Mouse (Mus musculus) liver, embryonic 16.5 days (tissue): ENCODE measurements around the gene Id3. TPM values are rescaled to one million over a fixed set of nuclear protein-coding genes. Genes with fewer than 3 reads are reported as not detected.

Experiments used
- ATAC-seq: fragments of 200-750 bp; cut with Nextera tagmentation; 2 replicates; pipeline ENCODE4 v1.8.0; 2017; ENCODE audit warnings: low read depth, mild to moderate bottlenecking, moderate number of reproducible peaks, moderate library complexity
- H3K27ac ChIP-seq: fragments of 300-500 bp; sonication (generic); 2 replicates; pipeline ENCODE4 v1.5.1; 2014; ENCODE audit warnings: mild to moderate bottlenecking, low read length
- H3K27me3 ChIP-seq: fragments of 300-500 bp; sonication (generic); 2 replicates; pipeline ENCODE4 v1.6.1; 2014; ENCODE audit warnings: low read depth, low read length, mixed read lengths; ENCODE audit not compliant: control insufficient read depth, insufficient read depth
- H3K36me3 ChIP-seq: fragments of 300-500 bp; sonication (generic); 2 replicates; pipeline ENCODE4 v1.6.1; 2014; ENCODE audit warnings: mild to moderate bottlenecking; ENCODE audit not compliant: control insufficient read depth, insufficient read depth
- H3K4me1 ChIP-seq: fragments of 300-500 bp; sonication (generic); 2 replicates; pipeline ENCODE4 v1.6.1; 2014; ENCODE audit warnings: low read depth, low read length, mixed read lengths; ENCODE audit not compliant: control insufficient read depth
- H3K4me2 ChIP-seq: fragments of 300-500 bp; sonication (generic); 2 replicates; pipeline ENCODE4 v1.6.1; 2014; ENCODE audit warnings: low read depth, low read length, mixed read lengths
- H3K4me3 ChIP-seq: fragments of 300-500 bp; sonication (generic); 2 replicates; pipeline ENCODE4 v1.5.1; 2014; ENCODE audit warnings: low read depth, mild to moderate bottlenecking, low read length
- H3K9ac ChIP-seq: fragments of 300-500 bp; sonication (generic); 2 replicates; pipeline ENCODE4 v1.6.1; 2014; ENCODE audit warnings: low read depth, low read length
- H3K9me3 ChIP-seq: fragments of 300-500 bp; sonication (generic); replicated peaks from 2 replicates; pipeline ENCODE4 v1.6.1; 2016; ENCODE audit warnings: low read length; ENCODE audit not compliant: control insufficient read depth
- WGBS: fragments of 180-500 bp; shearing (Covaris S2); extraction: QIAGEN DNeasy Blood & Tissue Kit; methylation state at CpG from one replicate; pipeline ENCODE4 v1.1.7; 2014; ENCODE audit not compliant: insufficient replicate concordance; 5-methylcytosine and 5-hydroxymethylcytosine counted together
- polyA plus RNA-seq: library from polyadenylated mRNA; unstranded; fragments of >200 nt; fragmentation: Nextera tagmentation; extraction: Ambion mirVana; gene quantifications from 2 replicates; pipeline ENCODE4 v1.2.1, GENCODE M21; 2015

Id3 gene
- polyA plus RNA-seq, 1 experiment from 2014 or later = 40.6 TPM

DNA sequence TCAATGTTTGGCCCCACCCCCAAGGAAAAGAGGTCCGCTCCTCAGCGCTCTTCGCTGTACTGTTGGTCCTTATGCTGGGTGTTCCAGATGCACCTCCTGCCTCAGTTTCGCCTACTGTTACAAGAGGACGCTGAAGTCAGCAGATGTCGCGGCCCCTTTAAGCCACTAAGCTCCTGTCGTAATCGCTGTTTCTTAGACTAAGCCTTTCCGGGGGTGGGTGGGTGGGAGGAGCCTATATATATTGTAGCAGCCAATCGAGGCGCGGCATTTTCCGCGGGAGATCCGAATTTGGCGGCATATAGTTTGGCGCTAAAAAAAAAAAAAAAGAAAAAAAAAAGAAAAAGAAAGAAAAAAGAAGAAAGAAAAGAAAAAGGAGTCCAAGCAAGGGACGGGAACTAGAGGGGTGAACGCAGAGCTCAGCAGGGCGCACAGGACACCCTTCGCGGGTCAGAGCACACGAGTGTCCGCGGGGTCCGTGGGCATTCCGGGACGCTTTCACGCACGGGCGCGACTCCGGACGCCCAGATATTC lies 28.8 kb downstream of the Id3 start, which contains the start of gene E2f2:
TSS of gene E2f2 (plus strand) at position 384 of the 531 bp plus-strand sequence.
- WGBS = under 1% methylated on average over 35 of the region's 35 CpGs
- H3K9ac ChIP-seq = peak within 1 kb of the TSS; percentile 99
- H3K27ac ChIP-seq = peak within 1 kb of the TSS; percentile 99
- H3K4me3 ChIP-seq = peak within 1 kb of the TSS; percentile 92
- peak; percentile 53 for ATAC-seq
- no peaks in the 10 kb centered on the region for H3K9me3 ChIP-seq
- H3K27me3 ChIP-seq = no peaks in the 10 kb centered on the region
- H3K4me1 ChIP-seq = peaks cover 42% of the 10 kb centered on the region
- peak within 1 kb of the TSS; percentile 85 for H3K4me2 ChIP-seq
- peaks cover 13% of the 10 kb centered on the region for H3K36me3 ChIP-seq

DNA sequence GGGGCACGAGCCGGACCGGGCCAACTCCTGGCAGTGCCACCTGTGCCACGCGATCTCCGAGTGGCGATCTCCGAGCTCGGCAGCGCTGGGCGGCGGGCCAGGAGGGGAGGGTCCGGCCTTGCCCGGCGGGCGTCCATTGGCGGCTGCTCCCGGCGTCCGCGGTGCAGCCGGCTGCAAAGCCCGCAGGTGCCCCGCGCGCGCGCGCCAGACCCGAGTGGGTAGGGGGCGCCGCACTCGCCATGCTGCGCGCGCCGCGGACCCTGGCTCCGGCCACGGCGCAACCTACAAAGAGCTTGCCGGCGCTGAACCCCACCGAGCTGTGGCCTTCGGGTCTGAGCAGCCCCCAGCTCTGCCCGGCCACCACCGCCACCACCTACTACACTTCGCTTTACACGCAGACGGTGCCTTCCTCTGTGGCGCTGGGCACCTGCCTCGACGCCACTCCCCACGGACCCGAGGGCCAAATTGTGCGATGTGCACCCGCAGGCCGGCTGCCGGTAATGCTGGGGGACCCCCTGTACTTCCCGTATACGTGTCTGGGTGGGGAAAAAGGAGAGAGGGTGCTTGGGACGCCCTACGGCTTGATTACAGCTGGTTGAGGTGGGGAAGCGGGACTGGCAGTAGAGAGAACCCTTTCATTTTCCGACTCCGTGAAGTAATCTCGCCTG lies 29.4 kb downstream of the Id3 start:
- Histone ChIP-seq H3K4me2 (peak overlapping the region; percentile 85), H3K27me3 (no peaks in the 10 kb centered on the region), H3K36me3 (peaks cover 13% of the 10 kb centered on the region), H3K9ac (peak overlapping the region; percentile 99), H3K27ac (peak overlapping the region; percentile 99), H3K9me3 (no peaks in the 10 kb centered on the region), H3K4me3 (peak overlapping the region; percentile 92), H3K4me1 (peaks cover 48% of the 10 kb centered on the region)
- ATAC-seq = peak; percentile 6; the same call in 1 of the 2 replicates
- WGBS = under 1% methylated on average over 65 of the region's 67 CpGs

- no peak for ATAC-seq
- H3K27ac ChIP-seq = peak overlapping the region; percentile 99
- no peaks in the 10 kb centered on the region for H3K9me3 ChIP-seq
- peaks cover 15% of the 10 kb centered on the region for H3K36me3 ChIP-seq
- under 1% methylated on average over 14 of the region's 14 CpGs for WGBS
- H3K9ac ChIP-seq = peak overlapping the region; percentile 99
- H3K4me3 ChIP-seq = peak overlapping the region; percentile 92
- peak overlapping the region; percentile 85 for H3K4me2 ChIP-seq
- H3K27me3 ChIP-seq = no peaks in the 10 kb centered on the region
- peaks cover 54% of the 10 kb centered on the region for H3K4me1 ChIP-seq
These were observed 30.0 kb downstream of the Id3 start for GRCm38 (mm10) chr4:136173210-136173715.

DNA sequence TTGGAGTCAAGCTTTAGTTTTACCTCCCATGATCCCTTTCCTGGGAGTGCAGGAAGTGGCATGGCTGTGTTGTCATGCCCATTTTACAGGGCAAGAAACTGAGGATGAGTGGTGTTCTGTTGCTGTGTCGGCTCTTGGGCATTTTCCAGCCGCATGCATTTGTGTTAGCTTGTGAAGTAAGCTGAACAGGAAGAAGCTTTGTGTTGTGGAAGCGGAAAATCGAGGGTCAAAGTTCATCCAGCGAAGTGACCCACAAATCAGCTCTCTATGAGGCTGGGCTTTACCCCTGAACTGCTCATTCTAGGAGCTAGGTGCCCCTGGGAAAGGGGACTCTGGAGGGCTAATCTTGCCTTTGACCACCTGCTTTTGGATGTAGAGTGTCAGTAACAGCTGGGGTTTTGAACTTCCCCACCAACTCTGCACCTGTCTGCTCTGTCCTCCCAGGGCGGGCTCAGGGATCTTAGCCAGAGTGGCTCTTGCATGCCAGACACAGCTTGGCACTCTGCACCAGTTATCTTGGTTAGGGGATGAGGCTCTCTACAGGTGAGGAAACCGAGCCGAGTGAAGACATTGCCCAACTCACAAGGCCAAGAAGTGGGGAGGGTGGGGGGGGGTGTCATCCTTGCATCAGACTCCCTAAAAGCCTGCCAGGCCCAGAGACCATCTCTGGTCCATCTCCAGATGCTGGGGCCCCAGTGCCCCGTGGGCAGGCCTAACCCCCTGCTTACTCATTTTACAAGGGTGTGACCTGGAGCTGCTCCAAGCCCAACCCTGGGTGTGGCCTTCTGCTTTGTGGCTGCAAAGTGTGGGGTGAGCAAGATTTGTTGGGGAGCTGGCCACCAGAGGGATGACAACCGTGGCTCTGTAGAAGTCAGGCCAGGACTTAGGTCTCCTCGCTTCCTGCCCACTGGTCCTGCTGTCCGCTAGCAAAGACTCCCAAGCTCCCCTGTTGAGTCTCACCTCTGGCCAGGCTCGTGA lies 31.2 kb downstream of the Id3 start:
- H3K27me3 ChIP-seq = no peaks in the 10 kb centered on the region
- H3K27ac ChIP-seq = peak overlapping the region; percentile 99
- ATAC-seq = peak; percentile 77
- peak overlapping the region; percentile 99 for H3K9ac ChIP-seq
- peaks cover 20% of the 10 kb centered on the region for H3K36me3 ChIP-seq
- peak overlapping the region; percentile 85 for H3K4me2 ChIP-seq
- peak overlapping the region; percentile 92 for H3K4me3 ChIP-seq
- H3K9me3 ChIP-seq = no peaks in the 10 kb centered on the region
- peaks cover 66% of the 10 kb centered on the region for H3K4me1 ChIP-seq
- 28% methylated on average over 13 of the region's 13 CpGs for WGBS

GRCm38 (mm10) chr4:136176022-136176552 lies 32.8 kb downstream of the Id3 start:
- Histone ChIP-seq H3K27ac (peak overlapping the region; percentile 99), H3K4me3 (peak overlapping the region; percentile 92), H3K4me1 (peaks cover 78% of the 10 kb centered on the region), H3K27me3 (no peaks in the 10 kb centered on the region), H3K9ac (peak overlapping the region; percentile 99), H3K36me3 (peaks cover 31% of the 10 kb centered on the region), H3K9me3 (no peaks in the 10 kb centered on the region), H3K4me2 (peak overlapping the region; percentile 85)
- WGBS = 73% methylated on average over 10 of the region's 10 CpGs
- ATAC-seq = no peak

DNA sequence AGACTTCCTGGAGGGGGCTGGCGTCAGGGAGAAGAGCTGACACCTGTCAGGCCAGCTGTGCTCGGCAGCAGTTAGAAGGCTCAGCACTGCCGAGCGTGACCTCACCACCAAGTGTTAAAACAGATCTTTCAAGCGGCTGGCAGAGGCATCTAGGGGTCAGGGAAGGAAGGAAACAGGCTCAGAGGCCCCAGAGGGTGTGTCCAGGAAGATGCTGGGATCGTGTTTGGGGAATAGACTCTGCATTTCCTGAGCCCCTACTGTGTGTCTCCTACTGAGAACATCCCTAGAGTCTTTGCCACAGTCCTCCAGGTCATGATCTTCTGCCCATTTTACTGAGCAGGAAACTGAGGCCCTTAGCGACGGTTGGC lies 33.9 kb downstream of the Id3 start:
- H3K27me3 ChIP-seq = no peaks in the 10 kb centered on the region
- H3K36me3 ChIP-seq = peaks cover 40% of the 10 kb centered on the region
- H3K4me3 ChIP-seq = peak overlapping the region; percentile 92
- peak overlapping the region; percentile 85 for H3K4me2 ChIP-seq
- ATAC-seq = no peak
- H3K9ac ChIP-seq = peak overlapping the region; percentile 99
- H3K9me3 ChIP-seq = no peaks in the 10 kb centered on the region
- H3K4me1 ChIP-seq = peaks cover 81% of the 10 kb centered on the region
- peak overlapping the region; percentile 99 for H3K27ac ChIP-seq
- whole genome bisulfite sequencing = 16% methylated on average over 8 of the region's 8 CpGs

DNA sequence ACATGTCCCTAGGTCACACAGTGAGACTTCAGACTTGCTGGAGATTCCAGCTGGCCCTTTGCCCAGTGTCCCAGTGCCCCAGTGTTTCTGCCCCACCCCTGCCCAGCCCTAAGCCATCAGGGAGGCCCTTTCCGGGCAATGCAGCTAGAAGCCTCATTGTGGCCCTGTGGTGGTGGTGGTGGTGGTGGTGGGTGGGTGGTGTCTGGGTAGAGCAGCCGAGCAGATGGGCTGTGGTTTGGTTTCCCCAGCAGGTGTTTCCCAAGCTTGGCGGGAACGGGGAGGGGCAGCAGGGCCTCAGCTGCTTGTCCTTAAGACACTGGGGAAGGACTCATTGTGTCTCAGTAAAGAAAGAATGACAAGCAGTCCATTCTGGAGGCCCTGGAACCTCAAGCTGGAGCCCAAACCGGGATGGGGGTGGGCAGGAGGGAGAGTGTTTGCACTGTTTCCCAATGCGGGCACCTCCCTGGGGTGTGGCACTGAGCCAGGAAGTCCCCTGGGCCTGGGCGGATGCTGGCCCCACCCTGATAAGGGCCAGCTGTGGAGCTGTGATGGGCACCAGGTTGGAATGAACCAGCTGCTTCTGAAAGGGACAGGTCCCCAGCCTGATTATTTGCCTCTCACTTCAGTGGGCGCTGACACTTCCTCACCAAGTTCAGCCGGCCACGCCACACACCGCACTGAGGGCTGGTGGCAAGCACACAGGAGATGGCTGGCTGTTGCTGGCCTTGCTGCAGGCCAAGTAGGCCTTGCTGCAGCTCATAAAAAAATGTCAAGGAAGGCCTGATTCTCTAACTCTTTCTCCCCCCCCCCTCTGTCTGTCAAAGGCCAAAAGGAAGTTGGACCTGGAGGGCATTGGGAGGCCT lies 34.5 kb downstream of the Id3 start:
- Histone ChIP-seq H3K27me3 (no peaks in the 10 kb centered on the region), H3K9me3 (no peaks in the 10 kb centered on the region), H3K36me3 (peaks cover 46% of the 10 kb centered on the region), H3K4me2 (peak overlapping the region; percentile 85), H3K27ac (peak overlapping the region; percentile 99), H3K9ac (peak overlapping the region; percentile 99), H3K4me3 (peak overlapping the region; percentile 92), H3K4me1 (peaks cover 81% of the 10 kb centered on the region)
- 12% methylated on average over 11 of the region's 11 CpGs for WGBS
- ATAC-seq = peak; percentile 82

DNA sequence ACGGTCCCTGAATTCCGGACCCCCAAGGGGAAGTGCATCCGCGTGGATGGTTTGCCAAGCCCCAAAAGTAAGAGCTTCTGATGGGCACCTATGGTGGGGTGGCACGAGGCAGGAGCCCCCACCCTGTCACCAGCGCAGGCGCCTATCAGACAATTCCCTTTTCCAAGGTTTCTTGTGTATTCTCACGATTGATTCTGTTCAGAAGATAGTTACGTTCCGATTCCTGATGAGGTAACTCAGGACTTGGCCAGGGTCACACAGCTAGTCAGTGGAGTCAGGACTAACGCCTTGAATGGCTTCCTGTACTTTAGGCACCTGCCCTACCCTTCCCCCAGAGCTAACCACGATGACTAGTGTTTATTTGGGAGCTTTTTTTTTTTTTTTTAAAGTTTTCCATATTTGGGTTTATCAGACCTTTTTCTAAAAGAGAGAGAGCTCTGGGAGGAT lies 35.2 kb downstream of the Id3 start:
- Histone ChIP-seq H3K9ac (peak overlapping the region; percentile 99), H3K4me1 (peaks cover 81% of the 10 kb centered on the region), H3K27ac (peak overlapping the region; percentile 99), H3K27me3 (no peaks in the 10 kb centered on the region), H3K4me2 (peak overlapping the region; percentile 85), H3K4me3 (peak overlapping the region; percentile 92), H3K9me3 (no peaks in the 10 kb centered on the region), H3K36me3 (peaks cover 53% of the 10 kb centered on the region)
- no peak for ATAC-seq
- 19% methylated on average over 12 of the region's 12 CpGs for WGBS
